Mouse (Mus musculus): ENCODE measurements around the gene Hdac5.
A peak's percentile ranks its signal among the peaks of the same experiment; 100 is the strongest.

GRCm38 (mm10) chr11:102258521-102258920 lies 28.6 kb upstream of the Hdac5 start:
- TF ChIP-seq POLR2A (IDR thresholded peaks at IDR 0.05; ENCODE audit: borderline replicate concordance, insufficient read depth, low read length) (no peak), CTCF (IDR thresholded peaks at IDR 0.05; ENCODE audit: borderline replicate concordance, insufficient read depth, low read depth, low read length) (peak; percentile 25; the same call in 1 of the 2 replicates)

Data from cerebellum, adult 2 months (tissue).